Mouse (Mus musculus) forebrain, embryonic 11.5 days (tissue): ENCODE measurements around the gene Tspo. TPM values are rescaled to one million over a fixed set of nuclear protein-coding genes. Genes with fewer than 3 reads are reported as not detected.

ENCODE experiments used
- ATAC-seq: fragments of 200-750 bp; cut with Nextera tagmentation; replicated peaks from 2 replicates; pipeline ENCODE4 v1.8.0; 2017; ENCODE audit warnings: moderate TSS enrichment; ENCODE audit not compliant: low FRiP score
- DNase-seq: peaks from one replicate; pipeline ENCODE4 v3.0.0-alpha.2; 2017; ENCODE audit warnings: low spot score
- H3K27ac ChIP-seq: fragments of 300-500 bp; sonication (generic); 2 replicates; pipeline ENCODE4 v1.5.1; 2014; ENCODE audit warnings: low read depth, low read length
- H3K27me3 ChIP-seq: fragments of 300-500 bp; sonication (generic); 2 replicates; pipeline ENCODE4 v1.6.1; 2014; ENCODE audit warnings: mild to moderate bottlenecking, low read length, mixed read lengths; ENCODE audit not compliant: control insufficient read depth, insufficient read depth
- H3K36me3 ChIP-seq: fragments of 300-500 bp; sonication (generic); 2 replicates; pipeline ENCODE4 v1.6.1; 2014; ENCODE audit warnings: mild to moderate bottlenecking, low read length, moderate library complexity, mixed read lengths; ENCODE audit not compliant: control insufficient read depth, insufficient read depth
- H3K4me1 ChIP-seq: fragments of 300-500 bp; sonication (generic); replicated peaks from 2 replicates; pipeline ENCODE4 v1.6.1; 2014; ENCODE audit warnings: low read length, mixed read lengths; ENCODE audit not compliant: control insufficient read depth, insufficient read depth
- H3K4me2 ChIP-seq: fragments of 300-500 bp; sonication (generic); 2 replicates; pipeline ENCODE4 v1.6.1; 2014; ENCODE audit warnings: low read depth, mild to moderate bottlenecking, low read length, moderate library complexity, mixed read lengths; ENCODE audit not compliant: severe bottlenecking
- H3K4me3 ChIP-seq: fragments of 300-500 bp; sonication (generic); 2 replicates; pipeline ENCODE4 v1.5.1; 2014; ENCODE audit warnings: low read depth, low read length
- H3K9ac ChIP-seq: fragments of 300-500 bp; sonication (generic); 2 replicates; pipeline ENCODE4 v1.6.1; 2014; ENCODE audit warnings: low read length
- H3K9me3 ChIP-seq: fragments of 300-500 bp; sonication (generic); 2 replicates; pipeline ENCODE4 v1.6.1; 2016; ENCODE audit warnings: low read length, mixed read lengths; ENCODE audit not compliant: control insufficient read depth
- WGBS: fragments of 180-500 bp; shearing (Covaris S2); extraction: QIAGEN DNeasy Blood & Tissue Kit; methylation state at CpG from one replicate; pipeline ENCODE4 v1.1.7; 2014; 5-methylcytosine and 5-hydroxymethylcytosine counted together
- polyA plus RNA-seq: library from polyadenylated mRNA; unstranded; fragments of >200 nt; fragmentation: Nextera tagmentation; extraction: Ambion mirVana; gene quantifications from 2 replicates; pipeline ENCODE4 v1.2.1, GENCODE M21; 2014

Tspo gene
- 28.4 and 33.0 TPM in 2 replicates for polyA plus RNA-seq

- ATAC-seq (peak; percentile 53), DNase-seq (peak; percentile 72)
- Histone ChIP-seq H3K4me1 (peaks cover 4% of the 10 kb centered on the region; the same call in 1 of the 2 replicates), H3K4me2 (peak within 1 kb of the TSS; percentile 87), H3K9ac (peak within 1 kb of the TSS; percentile 63), H3K27ac (no peak within 1 kb of the TSS), H3K4me3 (peak within 1 kb of the TSS; percentile 40), H3K9me3 (no peaks in the 10 kb centered on the region), H3K27me3 (no peaks in the 10 kb centered on the region), H3K36me3 (no peaks in the 10 kb centered on the region)
- under 1% methylated on average over 28 of the region's 28 CpGs for WGBS
Observed at GRCm38 (mm10) chr15:83563327-83563856, at the start of gene Tspo, which contains the start of gene Mcat. Gene Tspo (plus strand): TSS chr15:83563592. Gene Mcat (minus strand): TSS chr15:83563787.

DNA sequence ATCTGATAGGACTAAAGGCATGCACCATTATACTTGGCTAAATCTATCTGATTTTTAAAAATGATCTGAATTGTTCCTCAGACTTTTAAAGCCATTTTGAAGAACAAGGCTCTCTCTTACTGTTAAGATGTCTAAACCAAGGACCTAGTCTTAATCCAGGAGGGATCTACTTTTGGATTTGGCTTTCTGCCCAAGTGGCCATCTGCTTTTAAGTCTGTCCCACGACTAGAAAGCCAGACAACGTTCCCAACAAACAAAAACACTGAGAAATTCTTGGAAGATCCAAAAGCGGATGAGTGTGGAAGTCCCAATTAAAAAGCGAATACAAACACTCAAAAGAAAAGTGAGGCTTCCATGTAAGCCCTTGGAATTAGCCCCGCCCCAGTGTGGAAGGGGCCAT is 48.4 kb upstream of the Tspo start:
- Histone ChIP-seq H3K4me1 (peaks cover 3% of the 10 kb centered on the region; the same call in 1 of the 2 replicates), H3K27me3 (no peaks in the 10 kb centered on the region), H3K36me3 (no peaks in the 10 kb centered on the region), H3K9me3 (no peaks in the 10 kb centered on the region), H3K9ac (no peak overlapping the region), H3K27ac (no peak overlapping the region), H3K4me2 (no peak overlapping the region), H3K4me3 (no peak overlapping the region)
- no peak for ATAC-seq
- no peak for DNase-seq
- 78% methylated on average over 5 of the region's 5 CpGs for WGBS

GRCm38 (mm10) chr15:83518215-83519048 is 45.0 kb upstream of the Tspo start:
- WGBS, result 38% methylated on average over 20 of the region's 20 CpGs
- Histone ChIP-seq H3K36me3 (no peaks in the 10 kb centered on the region), H3K9me3 (no peaks in the 10 kb centered on the region), H3K4me2 (no peak overlapping the region), H3K27me3 (no peaks in the 10 kb centered on the region), H3K9ac (no peak overlapping the region), H3K4me3 (no peak overlapping the region), H3K27ac (no peak overlapping the region), H3K4me1 (no peaks in the 10 kb centered on the region; the same call in 1 of the 2 replicates)
- ATAC-seq (0 out of 2 replicates have a peak, but pooled peaks have one; percentile 30), DNase-seq (peak; percentile 82)

GRCm38 (mm10) chr15:83520861-83521382 is 42.5 kb upstream of the Tspo start:
- Histone ChIP-seq H3K9ac (no peak overlapping the region), H3K36me3 (no peaks in the 10 kb centered on the region), H3K4me2 (no peak overlapping the region), H3K4me3 (no peak overlapping the region), H3K4me1 (no peaks in the 10 kb centered on the region; the same call in 1 of the 2 replicates), H3K27me3 (peaks cover 7% of the 10 kb centered on the region), H3K27ac (no peak overlapping the region), H3K9me3 (no peaks in the 10 kb centered on the region)
- 84% methylated on average over 6 of the region's 6 CpGs for WGBS
- ATAC-seq (no peak), DNase-seq (no peak)

DNA sequence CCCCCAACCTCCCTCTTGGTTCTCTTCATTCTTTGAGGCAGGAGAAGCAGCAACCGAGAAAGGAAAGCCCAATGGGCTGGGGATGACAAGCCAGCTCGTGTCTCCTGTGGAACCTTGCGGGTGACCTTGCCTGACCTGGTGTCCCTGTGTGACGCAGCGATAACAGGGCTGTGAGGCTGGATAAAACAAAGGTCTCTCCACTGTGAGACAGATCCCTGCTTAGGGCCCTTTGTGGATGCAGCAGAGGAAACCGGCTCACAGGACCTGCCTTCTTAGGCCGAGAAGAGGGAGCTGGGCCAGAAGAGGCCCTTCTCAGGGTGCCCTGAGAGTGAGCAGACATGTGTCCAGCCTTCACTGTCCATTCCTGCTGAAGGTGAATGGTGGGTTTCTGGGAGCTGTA is 40.2 kb upstream of the Tspo start:
- Histone ChIP-seq H3K4me1 (peaks cover 11% of the 10 kb centered on the region; the same call in 1 of the 2 replicates), H3K9ac (no peak overlapping the region)

DNA sequence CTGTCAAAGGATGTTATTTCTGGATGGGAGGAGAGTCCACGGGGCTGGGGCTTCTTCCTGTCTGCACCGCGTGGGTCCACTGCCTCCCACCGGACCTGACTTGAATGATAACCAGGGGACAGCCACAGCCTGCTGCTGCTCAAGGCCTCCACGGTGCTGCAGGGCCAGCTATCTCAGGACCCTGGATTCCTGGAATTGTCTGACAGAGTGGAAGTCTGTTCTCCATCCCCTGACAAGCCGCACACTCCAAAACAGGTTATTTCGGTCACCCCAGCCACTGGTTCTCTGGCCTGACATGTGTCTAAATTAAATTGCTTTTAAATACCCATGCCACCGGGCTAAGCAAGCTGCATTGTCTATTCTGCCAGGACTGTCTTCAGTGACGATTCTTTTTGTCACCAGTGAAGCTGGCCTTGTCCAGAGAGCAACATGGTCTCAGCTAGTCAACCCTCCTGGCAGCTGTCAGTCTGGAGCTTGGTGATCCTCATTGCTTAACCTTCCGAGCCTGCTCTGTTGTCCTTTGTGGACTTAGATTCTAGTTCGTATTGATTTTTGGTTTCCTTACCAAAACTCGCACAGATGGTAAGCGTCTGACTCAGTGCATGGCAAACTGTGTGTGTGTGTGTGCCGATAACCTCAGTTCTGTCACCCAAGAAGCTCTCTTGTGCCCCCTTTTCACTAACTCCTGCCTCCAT is 39.6 kb upstream of the Tspo start:
- Histone ChIP-seq H3K9me3 (no peaks in the 10 kb centered on the region), H3K4me1 (peaks cover 11% of the 10 kb centered on the region; the same call in 1 of the 2 replicates), H3K4me2 (no peak overlapping the region), H3K27ac (no peak overlapping the region), H3K9ac (no peak overlapping the region), H3K4me3 (no peak overlapping the region), H3K27me3 (peaks cover 29% of the 10 kb centered on the region), H3K36me3 (no peaks in the 10 kb centered on the region)
- ATAC-seq (no peak), DNase-seq (no peak)
- WGBS, result 69% methylated on average over 14 of the region's 14 CpGs

More for the DNA sequence above, 40.2 kb upstream of the Tspo start:
- Histone ChIP-seq H3K27me3 (peaks cover 26% of the 10 kb centered on the region), H3K9me3 (no peaks in the 10 kb centered on the region), H3K27ac (no peak overlapping the region), H3K36me3 (no peaks in the 10 kb centered on the region), H3K4me2 (no peak overlapping the region), H3K4me3 (no peak overlapping the region)
- DNase-seq (no peak), ATAC-seq (no peak)
- 24% methylated on average over 7 of the region's 7 CpGs for WGBS

DNA sequence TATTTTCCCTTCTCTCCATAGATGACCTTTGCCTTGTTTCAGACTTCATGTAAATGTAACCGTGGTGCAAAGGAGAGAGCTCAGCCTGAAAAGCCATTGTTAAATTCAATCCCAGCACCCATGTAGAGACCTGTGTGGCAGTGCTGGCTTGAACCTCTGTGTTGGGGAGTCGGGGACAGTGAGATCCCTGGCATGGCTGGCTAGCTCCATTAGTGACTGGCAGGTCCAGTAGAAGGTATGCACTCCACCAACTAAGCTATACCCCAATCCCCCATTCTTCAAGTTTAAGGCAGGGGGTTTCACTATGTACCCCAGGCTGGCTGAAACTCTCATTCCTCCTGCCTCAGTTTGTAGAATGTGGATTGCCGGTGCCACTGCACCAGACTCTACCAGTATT is 39.1 kb upstream of the Tspo start:
- no peak for DNase-seq
- H3K27ac ChIP-seq, result no peak overlapping the region
- H3K9me3 ChIP-seq, result no peaks in the 10 kb centered on the region
- peaks cover 29% of the 10 kb centered on the region for H3K27me3 ChIP-seq
- H3K36me3 ChIP-seq, result no peaks in the 10 kb centered on the region
- H3K9ac ChIP-seq, result no peak overlapping the region
- H3K4me3 ChIP-seq, result no peak overlapping the region
- WGBS, result 83% methylated on average over 3 of the region's 3 CpGs
- peaks cover 11% of the 10 kb centered on the region; the same call in 1 of the 2 replicates for H3K4me1 ChIP-seq
- no peak for ATAC-seq
- no peak overlapping the region for H3K4me2 ChIP-seq

GRCm38 (mm10) chr15:83526424-83527091 is 36.8 kb upstream of the Tspo start, which contains the start of gene Bik:
Gene Bik (plus strand): TSS chr15:83526862.
- Histone ChIP-seq H3K9me3 (no peaks in the 10 kb centered on the region), H3K9ac (peak within 1 kb of the TSS; percentile 55), H3K27ac (no peak within 1 kb of the TSS), H3K4me3 (peak within 1 kb of the TSS; percentile 54), H3K27me3 (peaks cover 29% of the 10 kb centered on the region), H3K36me3 (no peaks in the 10 kb centered on the region), H3K4me1 (peaks cover 11% of the 10 kb centered on the region; the same call in 1 of the 2 replicates), H3K4me2 (peak within 1 kb of the TSS; percentile 96)
- DNase-seq, result peak; percentile 85
- WGBS, result under 1% methylated on average over 44 of the region's 45 CpGs
- ATAC-seq, result peak; percentile 67
